14 mouse cellular contexts compared by ENCODE assay signal in the genomic region with DNA sequence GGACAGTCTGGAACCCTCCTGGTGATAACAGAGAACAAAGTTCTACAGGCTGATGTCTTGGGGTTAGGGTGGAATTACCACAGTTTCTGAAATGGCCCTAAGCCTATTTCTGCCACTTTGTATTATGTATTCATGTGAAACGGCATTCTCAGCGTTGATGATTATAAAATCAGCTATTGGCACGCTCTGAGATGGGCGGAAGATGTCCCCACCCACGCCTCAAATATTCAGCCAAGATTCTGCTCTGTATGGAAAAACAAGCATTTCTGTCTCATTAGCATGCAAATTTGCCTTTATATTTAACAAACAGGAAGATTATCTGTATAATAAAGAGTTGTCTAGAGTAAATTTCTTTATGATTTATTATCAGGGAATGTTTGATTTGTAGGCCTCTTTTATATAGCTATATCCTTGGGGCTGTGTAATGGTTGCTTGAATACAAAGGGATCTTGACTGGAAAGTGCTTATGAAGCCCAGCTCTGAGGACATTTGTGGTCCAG.
"Had no signal": no experiment of that assay in that cellular context is flagged by ENCODE, and none has a peak within 500 bp of the region (broad histone marks: within the 10 kb centered on the region; RNA-seq: fewer than 3 reads in every experiment).

No protein-coding gene starts in this region.

- ATAC-seq: intestine, embryonic 15.5 days had no signal

- H3K27ac ChIP-seq: intestine, embryonic 15.5 days; kidney, postnatal 0 days; liver, embryonic 13.5 days; stomach, embryonic 15.5 days had no signal

- H3K9ac ChIP-seq: intestine, embryonic 15.5 days; liver, embryonic 13.5 days; stomach, embryonic 15.5 days had no signal

- H3K4me3 ChIP-seq: intestine, embryonic 15.5 days; liver, embryonic 13.5 days; stomach, embryonic 15.5 days had no signal

- H3K9me3 ChIP-seq: intestine, embryonic 15.5 days; liver, embryonic 13.5 days; stomach, embryonic 15.5 days had no signal

- H3K4me2 ChIP-seq: intestine, embryonic 15.5 days; liver, embryonic 13.5 days; midbrain, embryonic 11.5 days; stomach, embryonic 15.5 days had no signal

- H3K4me1 ChIP-seq: liver, embryonic 13.5 days; stomach, embryonic 15.5 days had no signal

- DNase-seq: kidney, adult 18-20 months; kidney, postnatal 25 days; liver, embryonic 13.5 days; lung, adult 2 months; lung, postnatal 14 days; lung, postnatal 4 days; midbrain, embryonic 14.5 days; right cerebral cortex, postnatal 25 days; spleen, adult 18-20 months; thymus, postnatal 25 days had no signal

- H3K27me3 ChIP-seq: intestine, embryonic 15.5 days; liver, embryonic 13.5 days; stomach, embryonic 15.5 days had no signal

- H3K36me3 ChIP-seq: intestine, embryonic 15.5 days; liver, embryonic 13.5 days; stomach, embryonic 15.5 days had no signal
